ENCODE assay signal across 9 mouse cellular contexts in the genomic region with DNA sequence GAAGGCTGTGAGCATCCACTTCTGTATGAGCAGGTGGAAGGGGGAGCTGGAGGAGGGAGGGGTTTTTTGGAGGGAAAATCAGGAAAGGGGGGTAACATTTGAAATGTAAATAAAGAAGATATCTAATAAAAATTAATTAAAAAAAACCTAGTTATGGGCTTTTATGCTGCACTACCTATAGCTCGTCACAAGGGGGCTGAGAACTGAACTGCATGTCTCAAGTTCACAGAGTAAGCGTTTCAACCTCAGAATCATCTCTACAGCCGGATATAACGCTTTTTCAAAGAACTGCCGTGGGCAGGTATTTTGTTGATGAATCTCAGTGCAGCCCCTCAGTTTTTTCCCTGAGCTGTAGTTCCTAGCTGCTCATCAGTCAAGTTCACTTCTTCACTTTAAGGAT. TPM values are rescaled to one million over a fixed set of nuclear protein-coding genes. Genes with fewer than 3 reads are reported as not detected.
DNase-seq lines count a peak whose midpoint lies in the region; TF ChIP-seq lines count a peak whose summit lies in the region.
"Had no signal": no experiment of that assay in that cellular context is flagged by ENCODE, and none has a peak within 500 bp of the region (broad histone marks: within the 10 kb centered on the region; RNA-seq: fewer than 3 reads in every experiment).

No protein-coding gene starts in this region.

- no peaks in the 10 kb centered on the region for H3K36me3 ChIP-seq in kidney, adult 2 months (ENCODE audit: control insufficient read depth, insufficient read depth, low read length)

- WGBS in kidney, adult 2 months = 13% methylated on average over 5 of the region's 5 CpGs

- peak; percentile 16 to 35 for DNase-seq in cerebellum, adult 18-20 months
- no peak for DNase-seq in cerebellum, adult 11-12 months
- peak; percentile 12 for DNase-seq in kidney, adult 2 months
- DNase-seq in kidney, adult 18-20 months = no peak
- DNase-seq in right cerebral cortex, adult 2 months (ENCODE audit: low spot score in 2 of 2) = peak; percentile 17 to 22
- DNase-seq in right cerebral cortex, postnatal 14 days = no peak
- peak; percentile 42 for DNase-seq in retina, postnatal 1 day
- no peak for DNase-seq in left cerebral cortex, adult 11 months (ENCODE audit: low spot score)
- DNase-seq: kidney, adult 8-10 months had no signal

- no peak overlapping the region for H3K27ac ChIP-seq in kidney, adult 2 months (ENCODE audit: insufficient read depth, low read depth, low read length)

- no peaks in the 10 kb centered on the region for H3K27me3 ChIP-seq in kidney, adult 2 months (replicated peaks; ENCODE audit: control insufficient read depth, insufficient read depth, low read length)

- no peak for TF ChIP-seq CTCF in kidney, adult 2 months (conservative IDR thresholded peaks at IDR 0.05; ENCODE audit: insufficient read depth, insufficient read length, low read depth, low read length)

- TF ChIP-seq POLR2A in kidney, adult 2 months (IDR thresholded peaks at IDR 0.05; ENCODE audit: low read depth, low read length) = no peak

- no peaks in the 10 kb centered on the region for H3K4me1 ChIP-seq in kidney, adult 2 months (ENCODE audit: control insufficient read depth, insufficient read depth, low read length)

- no peak overlapping the region for H3K4me3 ChIP-seq in kidney, adult 2 months (ENCODE audit: insufficient read depth, low read depth, low read length)

RNA-seq across cellular contexts. Expression of gene Bmp5, which starts 15.1 kb away (rescaled TPM):
- polyA plus RNA-seq in kidney, adult 2 months (2012; rRNA removed) = 0.20 and 0.23 TPM in 2 replicates

Comparison
In these comparisons a context has a peak if more than half of its experiments do, and no peak if none do; other contexts are left out.
1. DNase-seq: peak in cerebellum, adult 18-20 months (2 of 2), kidney, adult 2 months (single experiment), right cerebral cortex, adult 2 months (2 of 2) and retina, postnatal 1 day (single experiment); none in cerebellum, adult 11-12 months (single experiment), kidney, adult 18-20 months (single experiment), right cerebral cortex, postnatal 14 days (single experiment) and left cerebral cortex, adult 11 months (single experiment).